Mouse (Mus musculus): ENCODE measurements around the gene Mpc1. TPM values are rescaled to one million over a fixed set of nuclear protein-coding genes. Genes with fewer than 3 reads are reported as not detected.

Mpc1 gene
- 204 and 221 TPM in 2 replicates for polyA plus RNA-seq (2015; fragmentation: Nextera tagmentation; extraction: Ambion mirVana)

GRCm38 (mm10) chr17:8282821-8283525 lies at the start of gene Mpc1:
Gene Mpc1, plus strand, starts transcription at chr17:8282904.
- H3K27ac ChIP-seq (replicated peaks), result peak within 1 kb of the TSS; percentile 99
- H3K9me3 ChIP-seq, result no peaks in the 10 kb centered on the region
- WGBS, result under 1% methylated on average over 35 of the region's 35 CpGs
- H3K4me1 ChIP-seq, result peaks cover 21% of the 10 kb centered on the region
- H3K4me3 ChIP-seq, result peak within 1 kb of the TSS; percentile 91
- peak within 1 kb of the TSS; percentile 88 for H3K9ac ChIP-seq
- H3K36me3 ChIP-seq, result no peaks in the 10 kb centered on the region
- H3K27me3 ChIP-seq (replicated peaks), result 0 out of 2 replicates have a peak, but pooled peaks cover 3% of the 10 kb centered on the region
- peak; percentile 70; the same call in 1 of the 2 replicates for ATAC-seq (ENCODE audit: extremely low read depth, insufficient number of reproducible peaks, low FRiP score, low TSS enrichment)
- H3K4me2 ChIP-seq, result peak within 1 kb of the TSS; percentile 88

GRCm38 (mm10) chr17:8233618-8234214 lies 49.0 kb upstream of the Mpc1 start:
- Histone ChIP-seq H3K9me3 (no peaks in the 10 kb centered on the region), H3K4me1 (peaks cover 9% of the 10 kb centered on the region; the same call in 1 of the 2 replicates), H3K9ac (no peak overlapping the region), H3K27ac (replicated peaks) (no peak overlapping the region), H3K4me2 (no peak overlapping the region), H3K4me3 (no peak overlapping the region), H3K36me3 (no peaks in the 10 kb centered on the region), H3K27me3 (replicated peaks) (peaks cover 17% of the 10 kb centered on the region; the same call in 1 of the 2 replicates)
- no peak for ATAC-seq (ENCODE audit: extremely low read depth, insufficient number of reproducible peaks, low FRiP score, low TSS enrichment)
- WGBS, result 66% methylated on average over 15 of the region's 15 CpGs

- Histone ChIP-seq H3K27ac (replicated peaks) (no peak overlapping the region), H3K4me1 (peaks cover 8% of the 10 kb centered on the region; the same call in 1 of the 2 replicates), H3K9ac (no peak overlapping the region), H3K4me2 (no peak overlapping the region), H3K36me3 (no peaks in the 10 kb centered on the region), H3K27me3 (replicated peaks) (peaks cover 17% of the 10 kb centered on the region; the same call in 1 of the 2 replicates), H3K4me3 (no peak overlapping the region), H3K9me3 (no peaks in the 10 kb centered on the region)
- no peak for ATAC-seq (ENCODE audit: extremely low read depth, insufficient number of reproducible peaks, low FRiP score, low TSS enrichment)
- 76% methylated on average over 4 of the region's 4 CpGs for WGBS
Observed at GRCm38 (mm10) chr17:8234537-8234936, 48.2 kb upstream of the Mpc1 start.

- H3K9ac ChIP-seq, result no peak within 1 kb of the TSS
- H3K27ac ChIP-seq (replicated peaks), result no peak within 1 kb of the TSS
- H3K4me1 ChIP-seq, result peaks cover 8% of the 10 kb centered on the region; the same call in 1 of the 2 replicates
- no peaks in the 10 kb centered on the region for H3K36me3 ChIP-seq
- WGBS, result 65% methylated on average over 3 of the region's 3 CpGs
- no peak within 1 kb of the TSS for H3K4me3 ChIP-seq
- no peak within 1 kb of the TSS for H3K4me2 ChIP-seq
- H3K9me3 ChIP-seq, result no peaks in the 10 kb centered on the region
- ATAC-seq (ENCODE audit: extremely low read depth, insufficient number of reproducible peaks, low FRiP score, low TSS enrichment), result no peak
- H3K27me3 ChIP-seq (replicated peaks), result peaks cover 19% of the 10 kb centered on the region; the same call in 1 of the 2 replicates
Observed at GRCm38 (mm10) chr17:8235743-8236142, 47.0 kb upstream of the Mpc1 start, which contains the start of gene Ccr6. Gene Ccr6, plus strand, starts transcription at chr17:8236043.

GRCm38 (mm10) chr17:8238012-8238710 lies 44.5 kb upstream of the Mpc1 start:
- no peak overlapping the region for H3K4me3 ChIP-seq
- peaks cover 31% of the 10 kb centered on the region for H3K27me3 ChIP-seq (replicated peaks)
- H3K36me3 ChIP-seq, result no peaks in the 10 kb centered on the region
- H3K27ac ChIP-seq (replicated peaks), result no peak overlapping the region
- H3K9ac ChIP-seq, result no peak overlapping the region
- no peak overlapping the region for H3K4me2 ChIP-seq
- WGBS, result 63% methylated on average over 15 of the region's 15 CpGs
- no peaks in the 10 kb centered on the region for H3K9me3 ChIP-seq
- ATAC-seq (ENCODE audit: extremely low read depth, insufficient number of reproducible peaks, low FRiP score, low TSS enrichment), result no peak
- no peaks in the 10 kb centered on the region for H3K4me1 ChIP-seq

- no peak for ATAC-seq (ENCODE audit: extremely low read depth, insufficient number of reproducible peaks, low FRiP score, low TSS enrichment)
- no peaks in the 10 kb centered on the region for H3K36me3 ChIP-seq
- no peak overlapping the region for H3K9ac ChIP-seq
- no peaks in the 10 kb centered on the region for H3K9me3 ChIP-seq
- no peak overlapping the region for H3K27ac ChIP-seq (replicated peaks)
- 67% methylated on average over 3 of the region's 3 CpGs for WGBS
- H3K4me3 ChIP-seq, result no peak overlapping the region
- no peak overlapping the region for H3K4me2 ChIP-seq
- no peaks in the 10 kb centered on the region for H3K4me1 ChIP-seq
- H3K27me3 ChIP-seq (replicated peaks), result peaks cover 38% of the 10 kb centered on the region
Observed at GRCm38 (mm10) chr17:8239561-8239960, 43.1 kb upstream of the Mpc1 start.

GRCm38 (mm10) chr17:8240517-8240916 lies 42.2 kb upstream of the Mpc1 start:
- Histone ChIP-seq H3K27ac (replicated peaks) (no peak overlapping the region), H3K4me1 (no peaks in the 10 kb centered on the region), H3K36me3 (no peaks in the 10 kb centered on the region), H3K4me2 (no peak overlapping the region), H3K9ac (no peak overlapping the region), H3K4me3 (no peak overlapping the region), H3K9me3 (no peaks in the 10 kb centered on the region), H3K27me3 (replicated peaks) (peaks cover 38% of the 10 kb centered on the region)
- ATAC-seq (ENCODE audit: extremely low read depth, insufficient number of reproducible peaks, low FRiP score, low TSS enrichment), result no peak
- WGBS, result 45% methylated on average over 4 of the region's 4 CpGs

- Histone ChIP-seq H3K4me1 (no peaks in the 10 kb centered on the region), H3K9me3 (no peaks in the 10 kb centered on the region), H3K9ac (no peak overlapping the region), H3K36me3 (no peaks in the 10 kb centered on the region), H3K27me3 (replicated peaks) (peaks cover 30% of the 10 kb centered on the region), H3K27ac (replicated peaks) (no peak overlapping the region), H3K4me3 (no peak overlapping the region), H3K4me2 (no peak overlapping the region)
- 71% methylated on average over 12 of the region's 12 CpGs for WGBS
- no peak for ATAC-seq (ENCODE audit: extremely low read depth, insufficient number of reproducible peaks, low FRiP score, low TSS enrichment)
Observed at GRCm38 (mm10) chr17:8241645-8242044, 41.1 kb upstream of the Mpc1 start.

GRCm38 (mm10) chr17:8242186-8242585 lies 40.5 kb upstream of the Mpc1 start:
- H3K9me3 ChIP-seq, result no peaks in the 10 kb centered on the region
- no peaks in the 10 kb centered on the region for H3K4me1 ChIP-seq
- WGBS, result 84% methylated on average over 11 of the region's 11 CpGs
- no peak overlapping the region for H3K9ac ChIP-seq
- no peak overlapping the region for H3K27ac ChIP-seq (replicated peaks)
- no peak for ATAC-seq (ENCODE audit: extremely low read depth, insufficient number of reproducible peaks, low FRiP score, low TSS enrichment)
- H3K4me2 ChIP-seq, result no peak overlapping the region
- H3K27me3 ChIP-seq (replicated peaks), result peaks cover 33% of the 10 kb centered on the region
- no peak overlapping the region for H3K4me3 ChIP-seq
- H3K36me3 ChIP-seq, result no peaks in the 10 kb centered on the region

GRCm38 (mm10) chr17:8244124-8244523 lies 38.6 kb upstream of the Mpc1 start:
- H3K9me3 ChIP-seq, result no peaks in the 10 kb centered on the region
- H3K27ac ChIP-seq (replicated peaks), result no peak overlapping the region
- WGBS, result 67% methylated on average over 2 of the region's 2 CpGs

GRCm38 (mm10) chr17:8246102-8246754 lies 36.5 kb upstream of the Mpc1 start:
- no peaks in the 10 kb centered on the region for H3K9me3 ChIP-seq
- ATAC-seq (ENCODE audit: extremely low read depth, insufficient number of reproducible peaks, low FRiP score, low TSS enrichment), result no peak
- no peaks in the 10 kb centered on the region for H3K4me1 ChIP-seq
- 75% methylated on average over 4 of the region's 4 CpGs for WGBS
- H3K4me3 ChIP-seq, result no peak overlapping the region
- H3K9ac ChIP-seq, result no peak overlapping the region
- H3K4me2 ChIP-seq, result no peak overlapping the region
- H3K27ac ChIP-seq (replicated peaks), result no peak overlapping the region
- peaks cover 47% of the 10 kb centered on the region for H3K27me3 ChIP-seq (replicated peaks)
- H3K36me3 ChIP-seq, result no peaks in the 10 kb centered on the region

More at GRCm38 (mm10) chr17:8244124-8244523, 38.6 kb upstream of the Mpc1 start:
- ATAC-seq (ENCODE audit: extremely low read depth, insufficient number of reproducible peaks, low FRiP score, low TSS enrichment), result no peak
- Histone ChIP-seq H3K4me2 (no peak overlapping the region), H3K36me3 (no peaks in the 10 kb centered on the region), H3K4me1 (no peaks in the 10 kb centered on the region), H3K27me3 (replicated peaks) (peaks cover 34% of the 10 kb centered on the region), H3K4me3 (no peak overlapping the region), H3K9ac (no peak overlapping the region)

All from heart, embryonic 13.5 days (tissue).